Mouse (Mus musculus): ENCODE measurements around the gene Tle1. TPM values are rescaled to one million over a fixed set of nuclear protein-coding genes. Genes with fewer than 3 reads are reported as not detected.

Gene Tle1
- total RNA-seq (2014; rRNA removed): 84.4 and 94.6 TPM in 2 replicates
- 49.6 and 55.8 TPM in 2 replicates for polyA plus RNA-seq (2012; rRNA removed)

GRCm38 (mm10) chr4:72200559-72201409 is at the start of gene Tle1:
Gene Tle1 (minus strand): TSS chr4:72200919.
- Histone ChIP-seq H3K4me3 (ENCODE audit: insufficient read depth, low read depth, low read length) (peak within 1 kb of the TSS; percentile 95), H3K4me1 (ENCODE audit: control insufficient read depth, insufficient read depth, low read length) (peaks cover 7% of the 10 kb centered on the region), H3K36me3 (ENCODE audit: control insufficient read depth, insufficient read depth, low read length) (peaks cover 10% of the 10 kb centered on the region), H3K9ac (ENCODE audit: low read depth, low read length) (peak within 1 kb of the TSS; percentile 96), H3K27ac (replicated peaks; ENCODE audit: insufficient read depth, low read depth, low read length) (peak within 1 kb of the TSS; percentile 95), H3K79me2 (ENCODE audit: control insufficient read depth, insufficient read depth, low read length) (peaks cover 16% of the 10 kb centered on the region; the same call in 1 of the 2 replicates), H3K27me3 (ENCODE audit: control insufficient read depth, insufficient read depth, low read length) (no peaks in the 10 kb centered on the region)
- TF ChIP-seq POLR2A (IDR thresholded peaks at IDR 0.05; ENCODE audit: extremely low read depth, insufficient read depth, low read length) (peak; percentile 95), CTCF (IDR thresholded peaks at IDR 0.05; ENCODE audit: low read depth, low read length) (no peak)
- under 1% methylated on average over 107 of the region's 107 CpGs for WGBS
- DNase-seq (ENCODE audit: extremely low read depth, low read depth, low spot score): peak; percentile 90

- TF ChIP-seq POLR2A (IDR thresholded peaks at IDR 0.05; ENCODE audit: extremely low read depth, insufficient read depth, low read length) (no peak), CTCF (IDR thresholded peaks at IDR 0.05; ENCODE audit: low read depth, low read length) (no peak)
- H3K27ac ChIP-seq (replicated peaks; ENCODE audit: insufficient read depth, low read depth, low read length): no peak overlapping the region
- whole genome bisulfite sequencing: 65% methylated on average over 4 of the region's 4 CpGs
- no peaks in the 10 kb centered on the region for H3K4me1 ChIP-seq (ENCODE audit: control insufficient read depth, insufficient read depth, low read length)
- no peak for DNase-seq (ENCODE audit: extremely low read depth, low read depth, low spot score)
- H3K9ac ChIP-seq (ENCODE audit: low read depth, low read length): no peak overlapping the region
- H3K79me2 ChIP-seq (ENCODE audit: control insufficient read depth, insufficient read depth, low read length): no peaks in the 10 kb centered on the region
- no peak overlapping the region for H3K4me3 ChIP-seq (ENCODE audit: insufficient read depth, low read depth, low read length)
- H3K27me3 ChIP-seq (ENCODE audit: control insufficient read depth, insufficient read depth, low read length): no peaks in the 10 kb centered on the region
- no peaks in the 10 kb centered on the region for H3K36me3 ChIP-seq (ENCODE audit: control insufficient read depth, insufficient read depth, low read length)
Measured at GRCm38 (mm10) chr4:72233584-72234219, 33.0 kb upstream of the Tle1 start.

DNA sequence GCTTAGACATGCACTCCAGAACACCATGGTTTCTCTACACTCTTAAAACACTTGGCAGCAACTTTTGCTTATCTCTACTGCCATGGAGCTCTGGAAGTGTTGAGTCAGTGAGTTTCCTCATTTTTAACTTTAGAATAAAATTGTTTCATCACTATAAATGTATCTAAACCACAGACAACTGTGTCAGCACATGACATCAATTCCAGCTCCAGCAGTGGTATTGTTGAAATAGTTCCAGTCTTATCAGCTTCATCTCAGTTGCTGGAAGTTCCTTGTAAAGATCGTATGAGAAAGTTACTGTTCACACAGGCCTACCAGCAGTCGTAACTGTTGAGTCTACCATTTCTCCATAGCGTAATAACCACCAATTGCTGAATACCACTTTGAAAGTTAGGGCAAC is 31.5 kb upstream of the Tle1 start:
- Histone ChIP-seq H3K4me1 (ENCODE audit: control insufficient read depth, insufficient read depth, low read length) (no peaks in the 10 kb centered on the region), H3K36me3 (ENCODE audit: control insufficient read depth, insufficient read depth, low read length) (no peaks in the 10 kb centered on the region), H3K9ac (ENCODE audit: low read depth, low read length) (no peak overlapping the region), H3K79me2 (ENCODE audit: control insufficient read depth, insufficient read depth, low read length) (no peaks in the 10 kb centered on the region), H3K27me3 (ENCODE audit: control insufficient read depth, insufficient read depth, low read length) (no peaks in the 10 kb centered on the region), H3K27ac (replicated peaks; ENCODE audit: insufficient read depth, low read depth, low read length) (no peak overlapping the region), H3K4me3 (ENCODE audit: insufficient read depth, low read depth, low read length) (no peak overlapping the region)
- TF ChIP-seq POLR2A (IDR thresholded peaks at IDR 0.05; ENCODE audit: extremely low read depth, insufficient read depth, low read length) (no peak), CTCF (IDR thresholded peaks at IDR 0.05; ENCODE audit: low read depth, low read length) (no peak)
- DNase-seq (ENCODE audit: extremely low read depth, low read depth, low spot score): no peak
- whole genome bisulfite sequencing: 88% methylated on average over 3 of the region's 3 CpGs

GRCm38 (mm10) chr4:72230832-72231231 is 30.1 kb upstream of the Tle1 start:
- H3K36me3 ChIP-seq (ENCODE audit: control insufficient read depth, insufficient read depth, low read length): no peaks in the 10 kb centered on the region
- no peaks in the 10 kb centered on the region for H3K4me1 ChIP-seq (ENCODE audit: control insufficient read depth, insufficient read depth, low read length)
- no peak overlapping the region for H3K9ac ChIP-seq (ENCODE audit: low read depth, low read length)
- H3K27ac ChIP-seq (replicated peaks; ENCODE audit: insufficient read depth, low read depth, low read length): no peak overlapping the region
- H3K27me3 ChIP-seq (ENCODE audit: control insufficient read depth, insufficient read depth, low read length): no peaks in the 10 kb centered on the region
- no peak overlapping the region for H3K4me3 ChIP-seq (ENCODE audit: insufficient read depth, low read depth, low read length)
- TF ChIP-seq POLR2A (IDR thresholded peaks at IDR 0.05; ENCODE audit: extremely low read depth, insufficient read depth, low read length): no peak
- no peak for TF ChIP-seq CTCF (IDR thresholded peaks at IDR 0.05; ENCODE audit: low read depth, low read length)
- H3K79me2 ChIP-seq (ENCODE audit: control insufficient read depth, insufficient read depth, low read length): no peaks in the 10 kb centered on the region
- no peak for DNase-seq (ENCODE audit: extremely low read depth, low read depth, low spot score)

- no peak for DNase-seq (ENCODE audit: extremely low read depth, low read depth, low spot score)
- H3K9ac ChIP-seq (ENCODE audit: low read depth, low read length): no peak overlapping the region
- H3K36me3 ChIP-seq (ENCODE audit: control insufficient read depth, insufficient read depth, low read length): no peaks in the 10 kb centered on the region
- no peaks in the 10 kb centered on the region for H3K79me2 ChIP-seq (ENCODE audit: control insufficient read depth, insufficient read depth, low read length)
- H3K4me1 ChIP-seq (ENCODE audit: control insufficient read depth, insufficient read depth, low read length): no peaks in the 10 kb centered on the region
- 87% methylated on average over 3 of the region's 3 CpGs for WGBS
- TF ChIP-seq CTCF (IDR thresholded peaks at IDR 0.05; ENCODE audit: low read depth, low read length) (no peak), POLR2A (IDR thresholded peaks at IDR 0.05; ENCODE audit: extremely low read depth, insufficient read depth, low read length) (no peak)
- no peak overlapping the region for H3K27ac ChIP-seq (replicated peaks; ENCODE audit: insufficient read depth, low read depth, low read length)
- H3K4me3 ChIP-seq (ENCODE audit: insufficient read depth, low read depth, low read length): no peak overlapping the region
- no peaks in the 10 kb centered on the region for H3K27me3 ChIP-seq (ENCODE audit: control insufficient read depth, insufficient read depth, low read length)
Measured at GRCm38 (mm10) chr4:72221629-72222028, 20.9 kb upstream of the Tle1 start.
